Mouse (Mus musculus): ENCODE data around the gene Mup22. TPM values are rescaled to one million over a fixed set of nuclear protein-coding genes. Genes with fewer than 3 reads are reported as not detected.
"Not testable (repeated sequence)": the region's sequence is repeated elsewhere in the genome, so short reads cannot be mapped to it uniquely, and the experiment has no call there.

Mup22 gene
- total RNA-seq (2014; fragmentation: Nextera tagmentation) (not detected in 2 replicates), total RNA-seq (2017) (not detected in 2 replicates)

DNA sequence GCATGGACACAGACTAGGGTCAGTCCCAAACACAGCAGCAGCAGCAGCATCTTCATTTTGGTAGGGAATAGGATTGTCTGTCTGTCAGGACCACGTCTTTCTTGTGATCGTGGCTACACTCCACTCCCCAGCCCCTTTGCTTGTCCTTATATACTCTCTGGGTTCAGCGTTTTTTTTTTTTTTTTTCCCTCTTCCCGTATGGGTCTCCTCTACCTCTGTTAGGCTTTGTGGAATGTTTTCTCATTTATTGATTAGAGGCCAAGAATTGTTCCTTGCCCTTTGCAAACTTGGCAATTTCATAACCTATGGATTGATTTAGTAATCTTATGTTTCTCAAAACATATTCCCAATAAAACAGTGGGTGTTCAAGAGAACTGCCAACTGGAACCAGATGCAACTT, at the start of gene Mup22:
TSS of gene Mup22 (minus strand) at position 101 of the 400 bp plus-strand sequence.
- ATAC-seq (replicated peaks; ENCODE audit: low FRiP score, low TSS enrichment, poor library complexity, severe bottlenecking) = not testable (repeated sequence)

DNA sequence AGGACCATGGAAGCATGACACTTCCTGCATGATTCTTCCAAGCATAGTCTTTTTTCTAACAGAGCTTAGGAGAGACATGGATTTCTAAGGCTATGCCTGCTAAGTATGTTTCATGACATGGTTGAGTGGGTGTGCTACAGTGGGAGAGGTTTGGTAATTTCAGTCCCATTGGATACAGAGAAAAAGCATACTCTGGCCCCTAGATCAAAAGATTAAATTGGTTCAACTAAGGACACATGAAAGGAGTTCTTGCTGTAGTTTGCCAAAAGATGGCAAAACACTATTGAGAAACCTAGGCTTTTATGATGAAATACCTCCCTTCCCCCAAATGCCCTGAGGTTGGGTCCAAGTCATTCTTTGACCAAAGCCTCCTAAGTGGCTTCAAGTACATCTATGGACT, 19.6 kb upstream of the Mup22 start:
- not testable (repeated sequence) for ATAC-seq (replicated peaks; ENCODE audit: low FRiP score, low TSS enrichment, poor library complexity, severe bottlenecking)

Other genes starting within 250 kb of the Mup22 start
- not detected in 2 replicates for gene Mup10, start 239.3 kb downstream of the Mup22 start, total RNA-seq (2014; fragmentation: Nextera tagmentation)
- gene Mup10, start 239.3 kb downstream of the Mup22 start, total RNA-seq (2017) = not detected in 2 replicates
- gene Mup11, start 159.1 kb downstream of the Mup22 start, total RNA-seq (2014; fragmentation: Nextera tagmentation) = not detected in 2 replicates
- not detected in 2 replicates for gene Mup11, start 159.1 kb downstream of the Mup22 start, total RNA-seq (2017)
- gene Mup12, start 80.1 kb downstream of the Mup22 start, total RNA-seq (2014; fragmentation: Nextera tagmentation) = not detected in 2 replicates
- gene Mup12, start 80.1 kb downstream of the Mup22 start, total RNA-seq (2017) = not detected in 2 replicates